Mouse (Mus musculus): Measurements from ENCODE around the gene Robo2. TPM values are rescaled to one million over a fixed set of nuclear protein-coding genes. Genes with fewer than 3 reads are reported as not detected.
"Not testable (repeated sequence)": the region's sequence is repeated elsewhere in the genome, so short reads cannot be mapped to it uniquely, and the experiment has no call there.

Robo2 gene
- polyA plus RNA-seq, 2 experiments = 2.5 to 3.4 TPM

- no peaks in the 10 kb centered on the region for H3K36me3 ChIP-seq (replicated peaks; ENCODE audit: control insufficient read depth, insufficient read depth, low read depth)
- H3K4me2 ChIP-seq (ENCODE audit: low read depth) = no peak overlapping the region
- no peaks in the 10 kb centered on the region for H3K27me3 ChIP-seq (ENCODE audit: control insufficient read depth, insufficient read depth, low read length)
- no peaks in the 10 kb centered on the region for H3K9me3 ChIP-seq (ENCODE audit: control insufficient read depth, low read length)
- no peak overlapping the region for H3K27ac ChIP-seq
- ATAC-seq (ENCODE audit: insufficient read depth) (no peak), DNase-seq (ENCODE audit: low read depth in 3 of 3, low spot score in 3 of 3) (no peak)
- H3K9ac ChIP-seq (replicated peaks) = no peak overlapping the region
- no peak overlapping the region for H3K4me3 ChIP-seq (ENCODE audit: insufficient read depth in 1 of 2, low read depth in 2 of 2, low read length in 2 of 2)
- 60% methylated on average over 10 of the region's 10 CpGs for WGBS (ENCODE audit: insufficient replicate concordance)
- TF ChIP-seq CTCF (IDR thresholded peaks at IDR 0.05; ENCODE audit: low read depth) = no peak
- no peak for TF ChIP-seq EP300 (IDR thresholded peaks at IDR 0.05; ENCODE audit: low read depth)
- no peaks in the 10 kb centered on the region for H3K4me1 ChIP-seq (replicated peaks; ENCODE audit: control insufficient read depth in 2 of 2, insufficient read depth in 2 of 2, low read length in 1 of 2)
These were observed 356.4 kb downstream of the Robo2 start for GRCm38 (mm10) chr16:74055061-74055751.

GRCm38 (mm10) chr16:74049467-74049866 is 362.2 kb downstream of the Robo2 start:
- Histone ChIP-seq H3K4me3 (ENCODE audit: insufficient read depth in 1 of 2, low read depth in 2 of 2, low read length in 2 of 2) (no peak overlapping the region), H3K9me3 (ENCODE audit: control insufficient read depth, low read length) (no peaks in the 10 kb centered on the region), H3K9ac (replicated peaks) (no peak overlapping the region), H3K4me2 (ENCODE audit: low read depth) (no peak overlapping the region), H3K4me1 (replicated peaks; ENCODE audit: control insufficient read depth in 2 of 2, insufficient read depth in 2 of 2, low read length in 1 of 2) (no peaks in the 10 kb centered on the region), H3K27ac (no peak overlapping the region), H3K27me3 (ENCODE audit: control insufficient read depth, insufficient read depth, low read length) (no peaks in the 10 kb centered on the region), H3K36me3 (replicated peaks; ENCODE audit: control insufficient read depth, insufficient read depth, low read depth) (no peaks in the 10 kb centered on the region)
- no peak for ATAC-seq (ENCODE audit: insufficient read depth)
- WGBS (ENCODE audit: insufficient replicate concordance) = 73% methylated on average over 5 of the region's 5 CpGs
- no peak for DNase-seq (ENCODE audit: low read depth in 3 of 3, low spot score in 3 of 3)
- TF ChIP-seq CTCF (IDR thresholded peaks at IDR 0.05; ENCODE audit: low read depth) = no peak

DNA sequence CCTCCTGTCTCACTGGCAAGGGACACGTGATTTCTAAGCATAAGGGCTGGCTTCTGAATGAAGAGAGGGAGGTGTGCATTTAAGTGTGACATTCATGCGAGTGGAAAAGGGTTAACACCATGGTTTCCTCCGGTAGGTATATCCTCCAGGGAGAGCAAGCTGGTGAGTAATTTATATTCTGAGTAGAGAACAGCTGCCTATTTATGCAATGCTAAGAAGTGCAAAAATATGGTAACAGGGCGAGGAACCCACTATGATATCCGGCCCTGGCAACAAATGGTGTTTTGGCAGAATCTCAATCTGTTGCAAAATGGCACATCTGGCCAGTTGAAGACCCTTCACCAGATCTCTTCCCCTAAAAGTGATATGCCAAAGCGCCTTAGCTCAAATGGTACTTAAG is 362.6 kb downstream of the Robo2 start:
- TF ChIP-seq EP300 (IDR thresholded peaks at IDR 0.05; ENCODE audit: low read depth) (no peak), CTCF (IDR thresholded peaks at IDR 0.05; ENCODE audit: low read depth) (no peak)
- Histone ChIP-seq H3K9me3 (ENCODE audit: control insufficient read depth, low read length) (no peaks in the 10 kb centered on the region), H3K9ac (replicated peaks) (no peak overlapping the region), H3K36me3 (replicated peaks; ENCODE audit: control insufficient read depth, insufficient read depth, low read depth) (no peaks in the 10 kb centered on the region), H3K4me2 (ENCODE audit: low read depth) (no peak overlapping the region), H3K27me3 (ENCODE audit: control insufficient read depth, insufficient read depth, low read length) (no peaks in the 10 kb centered on the region), H3K4me3 (ENCODE audit: insufficient read depth in 1 of 2, low read depth in 2 of 2, low read length in 2 of 2) (no peak overlapping the region), H3K27ac (no peak overlapping the region), H3K4me1 (replicated peaks; ENCODE audit: control insufficient read depth in 2 of 2, insufficient read depth in 2 of 2, low read length in 1 of 2) (no peaks in the 10 kb centered on the region)
- no peak for ATAC-seq (ENCODE audit: insufficient read depth)
- DNase-seq (ENCODE audit: low read depth in 3 of 3, low spot score in 3 of 3) = no peak
- WGBS (ENCODE audit: insufficient replicate concordance) = 55% methylated on average over 6 of the region's 6 CpGs

- 41% methylated on average over 3 of the region's 3 CpGs for WGBS (ENCODE audit: insufficient replicate concordance)
- Histone ChIP-seq H3K27me3 (ENCODE audit: control insufficient read depth, insufficient read depth, low read length) (no peaks in the 10 kb centered on the region), H3K36me3 (replicated peaks; ENCODE audit: control insufficient read depth, insufficient read depth, low read depth) (no peaks in the 10 kb centered on the region), H3K9me3 (ENCODE audit: control insufficient read depth, low read length) (no peaks in the 10 kb centered on the region), H3K9ac (replicated peaks) (no peak overlapping the region), H3K4me1 (replicated peaks; ENCODE audit: control insufficient read depth in 2 of 2, insufficient read depth in 2 of 2, low read length in 1 of 2) (no peaks in the 10 kb centered on the region), H3K4me2 (ENCODE audit: low read depth) (no peak overlapping the region), H3K4me3 (ENCODE audit: insufficient read depth in 1 of 2, low read depth in 2 of 2, low read length in 2 of 2) (no peak overlapping the region), H3K27ac (no peak overlapping the region)
- no peak for TF ChIP-seq EP300 (IDR thresholded peaks at IDR 0.05; ENCODE audit: low read depth)
- TF ChIP-seq CTCF (IDR thresholded peaks at IDR 0.05; ENCODE audit: low read depth) = no peak
- no peak for ATAC-seq (ENCODE audit: insufficient read depth)
- DNase-seq (ENCODE audit: low read depth in 3 of 3, low spot score in 3 of 3) = no peak
These were observed 364.4 kb downstream of the Robo2 start for GRCm38 (mm10) chr16:74047232-74047631.

DNA sequence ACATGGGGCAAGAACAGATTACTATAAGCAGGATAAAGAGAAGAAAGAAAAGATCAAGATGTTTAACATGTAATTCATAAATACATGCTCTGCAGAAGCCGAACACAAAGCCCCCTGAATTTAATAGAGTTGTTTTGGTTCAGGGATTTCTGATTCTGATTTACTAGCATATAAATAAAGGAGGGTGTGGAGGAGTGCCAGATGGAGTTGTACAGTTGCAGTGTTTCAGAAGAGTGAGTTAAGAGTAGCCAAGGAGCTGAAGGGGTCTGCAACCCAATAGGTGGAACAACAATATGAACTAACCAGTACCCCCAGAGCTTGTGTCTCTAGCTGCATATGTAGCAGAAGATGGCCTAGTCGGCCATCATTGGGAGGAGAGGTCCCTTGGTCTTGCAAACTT is 370.8 kb downstream of the Robo2 start:
- not testable (repeated sequence) for H3K9me3 ChIP-seq (ENCODE audit: control insufficient read depth, low read length); DNase-seq (ENCODE audit: low read depth in 3 of 3, low spot score in 3 of 3); H3K4me3 ChIP-seq (ENCODE audit: insufficient read depth in 1 of 2, low read depth in 2 of 2, low read length in 2 of 2); H3K4me2 ChIP-seq (ENCODE audit: low read depth); H3K9ac ChIP-seq (replicated peaks); H3K27ac ChIP-seq; H3K27me3 ChIP-seq (ENCODE audit: control insufficient read depth, insufficient read depth, low read length); ATAC-seq (ENCODE audit: insufficient read depth); H3K4me1 ChIP-seq (replicated peaks; ENCODE audit: control insufficient read depth in 2 of 2, insufficient read depth in 2 of 2, low read length in 1 of 2); H3K36me3 ChIP-seq (replicated peaks; ENCODE audit: control insufficient read depth, insufficient read depth, low read depth)
- 70% methylated on average over 1 of the region's 2 CpGs for WGBS (ENCODE audit: insufficient replicate concordance)

All from liver, embryonic 14.5 days (tissue).